Comparison of ENCODE assay signal across 8 mouse cellular contexts in genomic region chr14:51984247-51985231, GRCm38 (mm10). TPM values are rescaled to one million over a fixed set of nuclear protein-coding genes. Genes with fewer than 3 reads are reported as not detected.
DNase-seq lines count a peak whose midpoint lies in the region; ATAC-seq and TF ChIP-seq lines count a peak whose summit lies in the region.

Gene Arhgef40 (plus strand): TSS chr14:51984719.

- TF ChIP-seq POLR2A in CH12.LX (IDR thresholded peaks at IDR 0.05; ENCODE audit: low read depth, low read length): no peak
- TF ChIP-seq POLR2A in bone marrow, adult 2 months (IDR thresholded peaks at IDR 0.05; ENCODE audit: borderline replicate concordance, control insufficient read depth, low read depth, low read length): no peak
- TF ChIP-seq POLR2A in thymus, adult 2 months (IDR thresholded peaks at IDR 0.05; ENCODE audit: control insufficient read depth, extremely low read depth, insufficient read depth, low read length, poor library complexity): no peak

- TF ChIP-seq CTCF in CH12.LX (conservative IDR thresholded peaks at IDR 0.05 in 1 of 2, IDR thresholded peaks at IDR 0.05 in 1 of 2; ENCODE audit: low read depth in 2 of 2, low read length in 2 of 2): no peak
- no peak for TF ChIP-seq CTCF in bone marrow, adult 2 months (IDR thresholded peaks at IDR 0.05; ENCODE audit: control insufficient read depth, insufficient read depth, low read length)
- no peak for TF ChIP-seq CTCF in kidney, postnatal 0 days (IDR thresholded peaks at IDR 0.05; ENCODE audit: low read depth)
- no peak for TF ChIP-seq CTCF in thymus, adult 2 months (IDR thresholded peaks at IDR 0.05; ENCODE audit: borderline replicate concordance, control insufficient read depth, extremely low read depth, insufficient read depth, low read length, poor library complexity)

- H3K9me3 ChIP-seq in CH12.LX (replicated peaks; ENCODE audit: low read length): no peaks in the 10 kb centered on the region
- H3K9me3 ChIP-seq in embryonic facial prominence, embryonic 15.5 days (replicated peaks): no peaks in the 10 kb centered on the region
- no peaks in the 10 kb centered on the region for H3K9me3 ChIP-seq in heart, embryonic 12.5 days (replicated peaks)
- H3K9me3 ChIP-seq in kidney, postnatal 0 days (replicated peaks; ENCODE audit: low read length): no peaks in the 10 kb centered on the region
- no peaks in the 10 kb centered on the region for H3K9me3 ChIP-seq in liver, embryonic 16.5 days (replicated peaks; ENCODE audit: control insufficient read depth, low read length)
- H3K9me3 ChIP-seq in neural tube, embryonic 12.5 days: no peaks in the 10 kb centered on the region

- peaks cover 34% of the 10 kb centered on the region for H3K27me3 ChIP-seq in CH12.LX (replicated peaks)
- no peaks in the 10 kb centered on the region for H3K27me3 ChIP-seq in embryonic facial prominence, embryonic 15.5 days
- H3K27me3 ChIP-seq in heart, embryonic 12.5 days (replicated peaks): no peaks in the 10 kb centered on the region
- no peaks in the 10 kb centered on the region for H3K27me3 ChIP-seq in kidney, postnatal 0 days (ENCODE audit: insufficient read depth, low read length)
- no peaks in the 10 kb centered on the region for H3K27me3 ChIP-seq in liver, embryonic 16.5 days (ENCODE audit: control insufficient read depth, insufficient read depth, low read depth, low read length)
- no peaks in the 10 kb centered on the region for H3K27me3 ChIP-seq in neural tube, embryonic 12.5 days (replicated peaks)
- no peaks in the 10 kb centered on the region for H3K27me3 ChIP-seq in thymus, adult 2 months (ENCODE audit: control insufficient read depth, insufficient read depth, low read length)

- dilution Hi-C loops in CH12.LX (cut with MboI; ENCODE audit: extremely low pct_ligation_motif_present, extremely low pct_unique_long_range_greater_than_20kb, low sequenced_read_pairs): no loop called here

- peak within 1 kb of the TSS; percentile 50; the same call in 1 of the 2 replicates for H3K9ac ChIP-seq in CH12.LX (ENCODE audit: insufficient read depth, low read depth)
- peak within 1 kb of the TSS; percentile 85 for H3K9ac ChIP-seq in embryonic facial prominence, embryonic 15.5 days
- peak within 1 kb of the TSS; percentile 86 for H3K9ac ChIP-seq in heart, embryonic 12.5 days
- peak within 1 kb of the TSS; percentile 86 for H3K9ac ChIP-seq in kidney, postnatal 0 days (ENCODE audit: low read depth, low read length)
- peak within 1 kb of the TSS; percentile 74 for H3K9ac ChIP-seq in liver, embryonic 16.5 days (ENCODE audit: low read depth, low read length)
- H3K9ac ChIP-seq in neural tube, embryonic 12.5 days: peak within 1 kb of the TSS; percentile 82

- TF ChIP-seq EP300 in CH12.LX (IDR thresholded peaks at IDR 0.05; ENCODE audit: low read length): no peak

- WGBS in bone marrow, adult 2 months: under 1% methylated on average over 74 of the region's 74 CpGs
- under 1% methylated on average over 71 of the region's 74 CpGs for WGBS in embryonic facial prominence, embryonic 15.5 days
- under 1% methylated on average over 59 of the region's 74 CpGs for WGBS in heart, embryonic 12.5 days
- under 1% methylated on average over 49 of the region's 74 CpGs for WGBS in kidney, postnatal 0 days
- WGBS in liver, embryonic 16.5 days (ENCODE audit: insufficient replicate concordance): under 1% methylated on average over 61 of the region's 74 CpGs
- WGBS in neural tube, embryonic 12.5 days: under 1% methylated on average over 62 of the region's 74 CpGs
- WGBS in thymus, adult 2 months: 1% methylated on average over 49 of the region's 74 CpGs

- H3K36me3 ChIP-seq in CH12.LX (replicated peaks in 1 of 2; ENCODE audit: control insufficient read depth in 1 of 2, insufficient read depth in 1 of 2, low read length in 1 of 2): no peaks in the 10 kb centered on the region
- H3K36me3 ChIP-seq in embryonic facial prominence, embryonic 15.5 days: peaks cover 27% of the 10 kb centered on the region
- peaks cover 26% of the 10 kb centered on the region for H3K36me3 ChIP-seq in heart, embryonic 12.5 days
- H3K36me3 ChIP-seq in kidney, postnatal 0 days (ENCODE audit: insufficient read depth, low read length): 0 out of 2 replicates have a peak, but pooled peaks cover 12% of the 10 kb centered on the region
- H3K36me3 ChIP-seq in liver, embryonic 16.5 days (ENCODE audit: control insufficient read depth, insufficient read depth): no peaks in the 10 kb centered on the region
- peaks cover 15% of the 10 kb centered on the region for H3K36me3 ChIP-seq in neural tube, embryonic 12.5 days
- H3K36me3 ChIP-seq in thymus, adult 2 months (ENCODE audit: control insufficient read depth, insufficient read depth, low read length): no peaks in the 10 kb centered on the region

- peaks cover 0 to 22% of the 10 kb centered on the region in 2 experiments; a peak in 2 of 4 replicates for H3K4me1 ChIP-seq in CH12.LX (ENCODE audit: control insufficient read depth in 1 of 2, insufficient read depth in 2 of 2)
- no peaks in the 10 kb centered on the region; the same call in 1 of the 2 replicates for H3K4me1 ChIP-seq in bone marrow, adult 2 months (ENCODE audit: control insufficient read depth, insufficient read depth, low read length)
- H3K4me1 ChIP-seq in embryonic facial prominence, embryonic 15.5 days: peaks cover 32% of the 10 kb centered on the region
- H3K4me1 ChIP-seq in heart, embryonic 12.5 days (replicated peaks): peaks cover 22% of the 10 kb centered on the region
- peaks cover 5% of the 10 kb centered on the region; the same call in 1 of the 2 replicates for H3K4me1 ChIP-seq in kidney, postnatal 0 days (replicated peaks; ENCODE audit: insufficient read depth, low read length)
- H3K4me1 ChIP-seq in liver, embryonic 16.5 days (ENCODE audit: control insufficient read depth, low read depth, low read length): peaks cover 36% of the 10 kb centered on the region
- H3K4me1 ChIP-seq in neural tube, embryonic 12.5 days: peaks cover 25% of the 10 kb centered on the region
- H3K4me1 ChIP-seq in thymus, adult 2 months (replicated peaks; ENCODE audit: control insufficient read depth, insufficient read depth, low read length): peaks cover 30% of the 10 kb centered on the region

- no peak for DNase-seq in CH12.LX (ENCODE audit: extremely low read depth)
- DNase-seq in kidney, postnatal 0 days (ENCODE audit: low spot score): peak; percentile 85
- DNase-seq in thymus, adult 2 months: peak; percentile 70

- TF ChIP-seq RAD21 in CH12.LX (IDR thresholded peaks at IDR 0.05; ENCODE audit: low read depth, low read length): no peak

- H3K4me2 ChIP-seq in CH12.LX (ENCODE audit: insufficient read depth, low read depth, poor library complexity, severe bottlenecking): peak within 1 kb of the TSS; percentile 94
- peak within 1 kb of the TSS; percentile 87 for H3K4me2 ChIP-seq in embryonic facial prominence, embryonic 15.5 days (replicated peaks)
- peak within 1 kb of the TSS; percentile 81 for H3K4me2 ChIP-seq in heart, embryonic 12.5 days
- peak within 1 kb of the TSS; percentile 89 for H3K4me2 ChIP-seq in kidney, postnatal 0 days (ENCODE audit: low read length)
- H3K4me2 ChIP-seq in liver, embryonic 16.5 days (ENCODE audit: low read depth, low read length): peak within 1 kb of the TSS; percentile 98
- peak within 1 kb of the TSS; percentile 80 for H3K4me2 ChIP-seq in neural tube, embryonic 12.5 days (replicated peaks)

- H3K4me3 ChIP-seq in CH12.LX (replicated peaks in 1 of 3; ENCODE audit: low read depth in 2 of 3, low read length in 2 of 3, poor library complexity in 1 of 3): peak within 1 kb of the TSS; percentile 25 to 52 (median 51)
- peak within 1 kb of the TSS; percentile 54 for H3K4me3 ChIP-seq in bone marrow, adult 2 months (replicated peaks; ENCODE audit: control insufficient read depth, low read depth, low read length)
- H3K4me3 ChIP-seq in embryonic facial prominence, embryonic 15.5 days (replicated peaks): peak within 1 kb of the TSS; percentile 65
- peak within 1 kb of the TSS; percentile 75 for H3K4me3 ChIP-seq in heart, embryonic 12.5 days
- H3K4me3 ChIP-seq in kidney, postnatal 0 days (replicated peaks; ENCODE audit: low read depth, low read length): peak within 1 kb of the TSS; percentile 83
- H3K4me3 ChIP-seq in liver, embryonic 16.5 days (ENCODE audit: low read depth, low read length): peak within 1 kb of the TSS; percentile 71
- peak within 1 kb of the TSS; percentile 69 for H3K4me3 ChIP-seq in neural tube, embryonic 12.5 days
- peak within 1 kb of the TSS; percentile 44 for H3K4me3 ChIP-seq in thymus, adult 2 months (ENCODE audit: control insufficient read depth, insufficient read depth, low read length)

- ATAC-seq in embryonic facial prominence, embryonic 15.5 days (ENCODE audit: insufficient number of reproducible peaks, low FRiP score, low TSS enrichment, low read depth): peak; percentile 86
- ATAC-seq in heart, embryonic 12.5 days (ENCODE audit: insufficient number of reproducible peaks, low FRiP score): peak; percentile 85
- ATAC-seq in kidney, postnatal 0 days (replicated peaks; ENCODE audit: low FRiP score, low read depth): peak; percentile 76
- ATAC-seq in liver, embryonic 16.5 days (ENCODE audit: low read depth): peak; percentile 58
- peak; percentile 85 for ATAC-seq in neural tube, embryonic 12.5 days (ENCODE audit: low FRiP score, low read depth)

- no peak within 1 kb of the TSS for H3K27ac ChIP-seq in CH12.LX (ENCODE audit: insufficient read depth, low read depth)
- H3K27ac ChIP-seq in bone marrow, adult 2 months (ENCODE audit: control insufficient read depth, insufficient read depth, low read depth, low read length, poor library complexity): no peak within 1 kb of the TSS
- H3K27ac ChIP-seq in embryonic facial prominence, embryonic 15.5 days (replicated peaks): peak within 1 kb of the TSS; percentile 96
- peak within 1 kb of the TSS; percentile 96 for H3K27ac ChIP-seq in heart, embryonic 12.5 days (ENCODE audit: poor library complexity, severe bottlenecking)
- H3K27ac ChIP-seq in kidney, postnatal 0 days: peak within 1 kb of the TSS; percentile 95
- H3K27ac ChIP-seq in liver, embryonic 16.5 days (ENCODE audit: low read length): peak within 1 kb of the TSS; percentile 75
- peak within 1 kb of the TSS; percentile 44 for H3K27ac ChIP-seq in neural tube, embryonic 12.5 days
- H3K27ac ChIP-seq in thymus, adult 2 months (ENCODE audit: control insufficient read depth, insufficient read depth, low read length): no peak within 1 kb of the TSS

- in situ Hi-C loops in CH12.LX (cut with MboI; ENCODE audit: low pct_ligation_motif_present, low pct_unique_long_range_greater_than_20kb, low sequenced_read_pairs): no loop called here

- no peaks in the 10 kb centered on the region for H3K79me2 ChIP-seq in CH12.LX (replicated peaks; ENCODE audit: control insufficient read depth, extremely low read depth, insufficient read depth, poor library complexity, severe bottlenecking)

RNA-seq across cellular contexts. Expression of gene Arhgef40, which starts in this region (rescaled TPM):
- 3.8 and 8.9 TPM in 2 replicates for total RNA-seq in CH12.LX (2012; rRNA removed)
- 0.62 and 0.85 TPM in 2 replicates for total RNA-seq in CH12.LX (2014; rRNA removed)
- 1.1 and 2.2 TPM in 2 replicates for polyA plus RNA-seq in CH12.LX (2012; ENCODE audit: insufficient read length, low read depth)
- 21.3 and 23.7 TPM in 2 replicates for polyA plus RNA-seq in bone marrow, adult 2 months (2011; ENCODE audit: insufficient read depth, insufficient read length, low replicate concordance, missing spikeins)
- 144 and 150 TPM in 2 replicates for polyA plus RNA-seq in embryonic facial prominence, embryonic 15.5 days (2015; fragmentation: Nextera tagmentation; extraction: Ambion mirVana)
- polyA plus RNA-seq in heart, embryonic 12.5 days (2016; fragmentation: Nextera tagmentation; extraction: Ambion mirVana): 104 and 111 TPM in 2 replicates
- polyA plus RNA-seq in kidney, postnatal 0 days (2015; fragmentation: Nextera tagmentation; extraction: Ambion mirVana): 58.0 and 61.3 TPM in 2 replicates
- 12.5 and 14.6 TPM in 2 replicates for polyA plus RNA-seq in liver, embryonic 16.5 days (2015; fragmentation: Nextera tagmentation; extraction: Ambion mirVana)
- 105 and 110 TPM in 2 replicates for polyA plus RNA-seq in neural tube, embryonic 12.5 days (2016; fragmentation: Nextera tagmentation; extraction: Ambion mirVana)
- polyA plus RNA-seq in thymus, adult 2 months (2012; rRNA removed): 55.2 and 62.3 TPM in 2 replicates

Comparison
In these comparisons a context has a peak if more than half of its experiments do, and no peak if none do; other contexts are left out.
1. H3K27ac ChIP-seq: peak in embryonic facial prominence, embryonic 15.5 days (single experiment), heart, embryonic 12.5 days (single experiment), kidney, postnatal 0 days (single experiment), liver, embryonic 16.5 days (single experiment) and neural tube, embryonic 12.5 days (single experiment); none in CH12.LX (single experiment), bone marrow, adult 2 months (single experiment) and thymus, adult 2 months (single experiment).
2. Peak in every context shown above with its lines, with median percentiles within 50 percentile points of each other: H3K4me2 ChIP-seq, H3K4me3 ChIP-seq, H3K9ac ChIP-seq and ATAC-seq.